Comparison of ENCODE assay signal across 20 mouse cellular contexts in genomic region chr16:30542826-30543225, GRCm38 (mm10). TPM values are rescaled to one million over a fixed set of nuclear protein-coding genes. Genes with fewer than 3 reads are reported as not detected.
DNase-seq lines count a peak whose midpoint lies in the region; ATAC-seq and TF ChIP-seq lines count a peak whose summit lies in the region.
"Had no signal": no experiment of that assay in that cellular context is flagged by ENCODE, and none has a peak within 500 bp of the region (broad histone marks: within the 10 kb centered on the region; RNA-seq: fewer than 3 reads in every experiment).

No protein-coding gene starts in this region.

- DNase-seq in heart, embryonic 10.5 days (ENCODE audit: low spot score), result no peak
- DNase-seq in heart, postnatal 36 days, result no peak
- DNase-seq in heart, postnatal 0 days (ENCODE audit: low spot score), result no peak
- DNase-seq in heart, postnatal 25 days (ENCODE audit: low spot score), result no peak
- DNase-seq in lung, postnatal 36 days, result peak; percentile 52
- DNase-seq in lung, postnatal 14 days, result no peak
- DNase-seq: adrenal gland, adult 2 months; adrenal gland, postnatal 25 days; cerebellum, adult 18-20 months; cerebellum, adult 9-11 months; cerebellum, postnatal 36 days; gastrocnemius, postnatal 25 days; heart, postnatal 14 days had no signal

- H3K9me3 ChIP-seq in heart, embryonic 10.5 days, result no peaks in the 10 kb centered on the region
- no peaks in the 10 kb centered on the region for H3K9me3 ChIP-seq in heart, postnatal 0 days (replicated peaks; ENCODE audit: control insufficient read depth, low read length)
- H3K9me3 ChIP-seq: forebrain, embryonic 12.5 days; hindbrain, embryonic 12.5 days had no signal

- peaks cover 53% of the 10 kb centered on the region for H3K36me3 ChIP-seq in heart, embryonic 10.5 days
- H3K36me3 ChIP-seq in heart, postnatal 0 days (replicated peaks; ENCODE audit: control insufficient read depth, insufficient read depth, low read length), result peaks cover 25% of the 10 kb centered on the region

- no peak overlapping the region for H3K4me3 ChIP-seq in heart, embryonic 10.5 days
- no peak overlapping the region for H3K4me3 ChIP-seq in heart, postnatal 0 days (ENCODE audit: low read depth, low read length)
- H3K4me3 ChIP-seq: embryonic facial prominence, embryonic 13.5 days; forebrain, embryonic 12.5 days; hindbrain, embryonic 12.5 days had no signal

- WGBS in heart, embryonic 10.5 days, result 63% methylated on average over 6 of the region's 6 CpGs
- WGBS in heart, postnatal 0 days, result 48% methylated on average over 6 of the region's 6 CpGs

- H3K4me2 ChIP-seq in heart, postnatal 0 days (ENCODE audit: low read depth, low read length), result no peak overlapping the region
- H3K4me2 ChIP-seq: embryonic facial prominence, embryonic 13.5 days; forebrain, embryonic 12.5 days; hindbrain, embryonic 12.5 days had no signal

- H3K9ac ChIP-seq in heart, postnatal 0 days (replicated peaks; ENCODE audit: low read depth, low read length), result no peak overlapping the region
- H3K9ac ChIP-seq: embryonic facial prominence, embryonic 13.5 days; forebrain, embryonic 12.5 days; hindbrain, embryonic 12.5 days had no signal

- TF ChIP-seq EP300 in heart, postnatal 0 days (IDR thresholded peaks at IDR 0.05; ENCODE audit: low read depth), result no peak

- H3K4me1 ChIP-seq in heart, embryonic 10.5 days, result peaks cover 45% of the 10 kb centered on the region
- no peaks in the 10 kb centered on the region for H3K4me1 ChIP-seq in heart, postnatal 0 days (ENCODE audit: control insufficient read depth, insufficient read depth)
- H3K4me1 ChIP-seq: embryonic facial prominence, embryonic 13.5 days; forebrain, embryonic 12.5 days; hindbrain, embryonic 12.5 days had no signal

- no peaks in the 10 kb centered on the region for H3K27me3 ChIP-seq in heart, embryonic 10.5 days (ENCODE audit: insufficient read depth, poor library complexity, severe bottlenecking)
- no peaks in the 10 kb centered on the region for H3K27me3 ChIP-seq in heart, postnatal 0 days (ENCODE audit: control insufficient read depth, insufficient read depth, low read length)
- H3K27me3 ChIP-seq: embryonic facial prominence, embryonic 13.5 days; forebrain, embryonic 12.5 days; hindbrain, embryonic 12.5 days had no signal

- ATAC-seq in heart, postnatal 0 days (ENCODE audit: insufficient read depth, low read depth), result no peak
- ATAC-seq: forebrain, embryonic 16.5 days; hindbrain, embryonic 16.5 days; inflammation-experienced regulatory T-cells, adult 6 months; intestine, postnatal 0 days had no signal

- intact Hi-C loops in heart, postnatal 36 days (cut with DNase I), result no loop called here
- intact Hi-C loops in heart, postnatal 25 days (cut with DNase I), result no loop called here

- TF ChIP-seq CTCF in heart, postnatal 0 days (IDR thresholded peaks at IDR 0.05; ENCODE audit: low read depth), result no peak

- H3K27ac ChIP-seq in heart, embryonic 10.5 days, result peak overlapping the region; percentile 70
- H3K27ac ChIP-seq in heart, postnatal 0 days (ENCODE audit: low read depth), result peak overlapping the region; percentile 20
- H3K27ac ChIP-seq: embryonic facial prominence, embryonic 13.5 days; forebrain, embryonic 12.5 days; hindbrain, embryonic 12.5 days had no signal

RNA-seq across cellular contexts. Expression of gene Tmem44, which starts 7.8 kb away (rescaled TPM):
- 16.1 and 23.1 TPM in 2 replicates for polyA plus RNA-seq in heart, embryonic 10.5 days (2016; fragmentation: Nextera tagmentation; extraction: Ambion mirVana)
- total RNA-seq in heart, postnatal 36 days (2021), result 1 to 10 TPM; 5.1 to 8.5 TPM
- total RNA-seq in heart, postnatal 0 days (2014; rRNA removed; ENCODE audit: low replicate concordance), result 31.1 and 33.5 TPM in 2 replicates
- 11.8 and 14.6 TPM in 2 replicates for polyA plus RNA-seq in heart, postnatal 0 days (2015; fragmentation: Nextera tagmentation; extraction: Ambion mirVana)
- 1 to 10 TPM; 6.5 to 7.8 TPM for total RNA-seq in heart, postnatal 25 days (2021)

RNA-seq across cellular contexts. Expression of gene Lsg1, which starts 44.6 kb away (rescaled TPM):
- polyA plus RNA-seq in heart, embryonic 10.5 days (2016; fragmentation: Nextera tagmentation; extraction: Ambion mirVana), result 48.6 and 61.8 TPM in 2 replicates
- total RNA-seq in heart, postnatal 36 days (2021), result 10 to 100 TPM; 19.6 to 20.4 TPM
- 11.6 and 15.8 TPM in 2 replicates for total RNA-seq in heart, postnatal 0 days (2014; rRNA removed; ENCODE audit: low replicate concordance)
- 29.9 and 32.8 TPM in 2 replicates for polyA plus RNA-seq in heart, postnatal 0 days (2015; fragmentation: Nextera tagmentation; extraction: Ambion mirVana)
- total RNA-seq in heart, postnatal 25 days (2021), result 10 to 100 TPM; 16.9 to 18.8 TPM

RNA-seq across cellular contexts. Expression of gene Fam43a, which starts 56.7 kb away (rescaled TPM):
- 14.3 and 14.4 TPM in 2 replicates for polyA plus RNA-seq in heart, embryonic 10.5 days (2016; fragmentation: Nextera tagmentation; extraction: Ambion mirVana)
- 10 to 100 TPM; 27.4 to 31.6 TPM for total RNA-seq in heart, postnatal 36 days (2021)
- 40.6 and 46.0 TPM in 2 replicates for total RNA-seq in heart, postnatal 0 days (2014; rRNA removed; ENCODE audit: low replicate concordance)
- 16.2 and 17.1 TPM in 2 replicates for polyA plus RNA-seq in heart, postnatal 0 days (2015; fragmentation: Nextera tagmentation; extraction: Ambion mirVana)
- 10 to 100 TPM; 25.8 to 31.2 TPM for total RNA-seq in heart, postnatal 25 days (2021)
